Mouse (Mus musculus): Measurements from ENCODE around the gene Jph2.
A peak's percentile ranks its signal among the peaks of the same experiment; 100 is the strongest.
"Not testable (repeated sequence)": the region's sequence is repeated elsewhere in the genome, so short reads cannot be mapped to it uniquely, and the experiment has no call there.

The Jph2 gene

DNA sequence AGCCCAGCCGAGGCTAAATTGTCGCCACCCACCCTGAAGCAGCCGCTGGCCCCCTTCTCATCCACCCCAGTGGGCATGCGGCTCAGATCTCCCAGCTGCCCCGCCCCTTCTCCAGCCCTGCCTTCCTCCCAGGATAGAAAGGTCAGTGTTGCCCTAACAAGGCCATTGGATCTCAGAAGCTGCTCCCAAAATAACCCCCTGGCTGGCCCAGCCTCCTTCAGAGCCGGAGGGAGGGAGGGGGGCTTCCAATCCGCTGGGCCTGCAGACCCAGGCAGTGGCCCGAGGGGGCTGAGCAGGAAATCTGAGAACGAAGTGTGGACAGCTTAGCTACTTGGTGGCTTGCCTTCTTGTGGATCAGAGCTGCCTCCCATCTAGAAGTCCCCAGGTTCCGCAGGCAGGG, at the start of gene Jph2:
Gene Jph2 (minus strand): TSS at position 89 of the 400 bp plus-strand sequence.
- peak; percentile 13 to 35 for DNase-seq

DNA sequence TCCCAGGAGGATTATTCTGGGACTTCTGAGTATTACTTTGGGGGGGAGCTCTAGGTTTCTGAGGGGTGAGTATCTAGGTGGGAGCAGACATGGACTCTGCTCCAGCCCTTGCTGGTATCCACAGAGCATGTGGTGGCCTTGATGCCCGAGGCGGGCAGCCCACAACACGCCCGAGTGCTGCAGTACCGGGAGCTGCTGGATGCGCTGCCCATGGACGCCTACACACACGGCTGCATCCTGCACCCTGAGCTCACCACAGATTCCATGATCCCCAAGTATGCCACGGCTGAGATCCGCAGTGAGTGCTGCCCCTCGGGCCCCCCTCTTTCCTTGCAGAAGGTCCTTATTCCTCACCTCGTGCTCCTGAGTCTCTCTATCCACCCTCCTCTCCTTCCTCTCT, 49.6 kb upstream of the Jph2 start:
- no peak for DNase-seq

DNA sequence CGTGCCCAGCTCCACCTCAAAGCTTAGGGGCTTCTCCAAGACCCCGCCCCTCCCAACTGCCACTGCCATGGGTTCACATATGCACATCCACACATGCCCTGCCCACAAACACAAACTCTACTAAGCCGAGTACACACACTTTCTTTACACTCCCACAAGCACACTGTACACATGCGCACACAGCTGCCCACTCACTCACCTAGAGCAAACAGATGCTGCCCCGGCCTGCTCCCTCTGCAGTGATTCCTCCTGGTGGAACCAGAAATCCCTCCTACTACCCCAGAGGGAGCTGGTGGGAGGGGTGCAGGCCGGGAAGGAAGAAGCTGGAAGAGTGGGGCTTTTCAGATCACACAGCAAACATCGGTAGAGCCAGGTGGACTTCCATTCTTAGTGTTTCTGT, 46.2 kb upstream of the Jph2 start:
- no peak for DNase-seq

DNA sequence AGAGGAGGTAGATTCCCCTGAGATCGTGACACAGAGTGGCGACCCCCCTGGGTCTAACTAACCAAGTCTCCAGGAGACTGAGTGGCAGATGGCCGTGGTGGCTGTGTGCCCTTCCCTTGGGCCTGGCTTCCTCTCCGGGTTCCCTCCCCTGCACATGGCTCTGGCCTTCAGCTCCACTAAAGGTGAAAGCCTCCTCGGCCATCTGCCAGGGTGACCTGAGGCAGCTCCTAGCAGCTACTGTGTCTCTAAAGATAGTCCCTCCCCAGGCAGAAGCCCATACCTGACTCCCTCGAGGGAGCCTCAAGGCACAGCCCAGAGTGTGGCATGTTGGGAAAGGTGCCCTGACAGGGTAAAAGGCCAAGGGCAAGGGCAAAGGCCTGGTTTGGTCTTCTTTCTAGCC, 45.8 kb upstream of the Jph2 start:
- DNase-seq = no peak

DNA sequence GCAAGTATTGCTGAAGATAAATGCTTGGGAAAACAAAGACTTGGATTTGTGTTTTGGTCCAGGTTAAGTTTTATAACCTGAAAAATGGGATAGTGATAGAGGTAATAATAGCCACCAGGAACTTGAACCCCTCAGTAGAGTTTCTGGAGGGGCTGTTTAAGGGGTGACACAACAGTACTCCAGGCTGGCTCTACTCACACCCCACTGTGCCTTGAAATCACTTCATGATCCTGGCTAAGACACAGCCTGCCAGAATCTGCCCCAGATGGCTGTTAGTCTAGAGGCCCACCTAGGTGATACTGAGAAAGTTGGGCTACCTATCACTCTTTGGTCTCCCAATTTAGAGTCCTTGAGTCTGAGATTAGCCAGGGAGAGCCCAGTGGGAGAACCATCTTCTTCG, 41.7 kb upstream of the Jph2 start:
- DNase-seq = no peak

DNA sequence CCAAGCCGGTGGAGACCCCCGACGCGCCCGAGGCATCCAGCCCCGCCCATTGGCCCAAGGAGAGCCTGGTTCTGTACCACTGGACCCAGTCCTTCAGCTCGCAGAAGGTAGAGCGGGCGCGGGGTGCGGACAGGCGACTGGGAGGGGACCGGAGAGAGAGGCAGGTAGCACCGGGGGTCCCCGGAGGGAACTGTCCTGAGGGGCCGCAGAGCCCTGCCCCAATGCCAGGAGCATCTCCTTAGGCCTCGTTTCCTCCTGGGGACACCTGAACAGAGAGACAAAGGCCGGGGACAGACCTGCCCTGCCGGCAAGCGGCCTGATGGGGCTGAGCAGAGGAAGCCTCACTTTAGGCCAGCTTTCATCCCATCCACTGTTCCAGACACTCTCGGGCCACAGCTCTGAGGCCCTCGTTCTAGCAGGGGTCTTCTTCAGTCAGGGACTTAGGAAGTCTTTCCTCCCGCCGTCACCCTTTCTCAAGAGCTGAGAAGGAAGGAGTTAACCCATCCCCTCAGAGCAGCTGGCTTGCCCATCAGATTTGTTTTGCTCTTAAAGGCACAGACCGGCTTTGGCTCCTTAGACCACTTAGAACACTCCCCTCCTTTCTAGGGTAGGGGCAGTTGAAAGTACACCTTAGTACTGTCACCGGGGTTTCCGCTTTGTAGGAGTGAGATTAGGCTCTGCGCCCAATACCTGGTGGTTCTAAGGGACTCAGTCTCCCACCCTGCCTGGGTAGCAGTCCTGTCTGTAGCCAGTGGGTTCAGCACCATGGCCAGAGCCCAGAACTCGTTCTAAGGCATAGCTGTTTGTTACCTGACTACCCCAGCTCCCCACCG, 41.0 kb upstream of the Jph2 start:
- DNase-seq = peak in 1 of 2 experiments; percentile 76

DNA sequence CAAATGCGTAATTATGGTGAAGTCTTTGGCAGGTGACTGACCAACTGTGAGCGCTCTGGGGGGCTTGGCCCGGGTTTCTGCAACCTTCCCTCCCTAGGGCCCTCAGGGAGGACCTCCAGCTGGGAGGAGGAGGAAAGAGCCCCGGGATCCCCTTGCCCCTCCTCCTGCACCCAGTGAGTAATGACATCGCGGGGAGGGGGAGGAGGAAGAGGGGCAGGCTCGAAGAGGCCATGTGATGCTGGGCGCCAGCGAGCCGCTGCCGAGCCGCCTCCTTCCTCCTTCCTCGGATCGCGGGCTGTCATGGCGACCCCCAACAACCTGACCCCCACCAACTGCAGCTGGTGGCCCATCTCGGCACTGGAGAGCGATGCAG, 40.4 kb upstream of the Jph2 start, which contains the start of gene Gdap1l1:
Gene Gdap1l1 (plus strand): TSS at position 231 of the 373 bp plus-strand sequence.
- no peak for DNase-seq

DNA sequence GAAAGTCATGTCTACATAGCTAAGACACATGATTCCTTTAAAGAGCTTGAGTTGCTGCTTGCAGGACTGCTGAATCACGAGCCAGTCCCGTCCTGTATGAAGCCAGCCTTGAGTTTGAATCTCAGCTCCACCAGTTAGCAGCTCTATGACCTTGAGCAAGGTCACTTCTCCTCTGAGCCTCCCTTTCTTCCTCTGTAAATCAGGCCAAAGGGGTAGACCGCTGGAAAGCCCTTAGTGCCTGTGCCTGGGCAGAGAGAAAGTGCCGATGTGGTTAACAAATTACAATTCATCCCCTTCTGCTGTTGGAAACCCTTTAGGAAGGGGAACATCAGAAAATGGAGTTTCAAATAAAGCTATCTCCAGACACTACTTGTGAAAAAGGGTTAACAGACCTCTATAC, 40.0 kb upstream of the Jph2 start:
- DNase-seq = no peak

DNA sequence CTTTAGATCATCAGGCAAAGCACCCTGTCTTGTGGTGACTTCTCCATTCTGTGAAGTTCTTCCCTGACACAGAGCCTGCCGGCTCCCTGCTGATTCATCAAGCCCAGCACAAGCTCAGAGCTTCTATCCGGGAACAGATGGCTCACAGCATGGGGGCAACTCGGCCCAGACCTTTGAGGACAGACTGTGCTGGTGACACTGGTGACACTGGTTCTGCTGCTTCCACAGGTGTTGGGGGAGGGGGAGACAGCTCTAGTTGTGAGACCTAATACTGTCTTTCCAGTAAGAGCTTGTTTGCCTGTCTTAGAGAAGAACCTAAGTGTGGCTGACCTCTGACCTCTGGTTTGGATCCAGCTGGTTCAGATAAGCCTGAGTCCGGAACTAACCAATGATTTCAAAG, 36.2 kb upstream of the Jph2 start:
- DNase-seq = no peak

DNA sequence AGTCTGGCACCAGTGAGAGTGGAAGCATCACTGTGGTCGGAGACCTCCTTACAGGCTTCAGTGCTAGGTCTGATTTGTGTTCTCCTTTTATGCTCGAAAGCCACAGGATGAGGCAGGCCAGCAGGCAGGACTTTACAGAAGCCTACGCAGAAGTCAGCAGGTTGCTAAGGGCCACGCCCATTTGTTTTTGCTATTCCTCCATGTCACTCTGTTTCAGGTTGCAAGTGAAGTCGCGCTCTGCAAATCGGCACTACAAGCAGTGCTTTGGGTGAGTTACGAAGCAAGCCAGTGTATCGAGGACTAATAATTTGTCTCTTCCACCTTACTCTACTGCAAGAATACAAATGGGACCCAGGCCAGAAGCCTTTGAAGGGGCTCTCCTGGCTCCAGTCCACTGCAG, 33.5 kb upstream of the Jph2 start:
- no peak for DNase-seq

DNA sequence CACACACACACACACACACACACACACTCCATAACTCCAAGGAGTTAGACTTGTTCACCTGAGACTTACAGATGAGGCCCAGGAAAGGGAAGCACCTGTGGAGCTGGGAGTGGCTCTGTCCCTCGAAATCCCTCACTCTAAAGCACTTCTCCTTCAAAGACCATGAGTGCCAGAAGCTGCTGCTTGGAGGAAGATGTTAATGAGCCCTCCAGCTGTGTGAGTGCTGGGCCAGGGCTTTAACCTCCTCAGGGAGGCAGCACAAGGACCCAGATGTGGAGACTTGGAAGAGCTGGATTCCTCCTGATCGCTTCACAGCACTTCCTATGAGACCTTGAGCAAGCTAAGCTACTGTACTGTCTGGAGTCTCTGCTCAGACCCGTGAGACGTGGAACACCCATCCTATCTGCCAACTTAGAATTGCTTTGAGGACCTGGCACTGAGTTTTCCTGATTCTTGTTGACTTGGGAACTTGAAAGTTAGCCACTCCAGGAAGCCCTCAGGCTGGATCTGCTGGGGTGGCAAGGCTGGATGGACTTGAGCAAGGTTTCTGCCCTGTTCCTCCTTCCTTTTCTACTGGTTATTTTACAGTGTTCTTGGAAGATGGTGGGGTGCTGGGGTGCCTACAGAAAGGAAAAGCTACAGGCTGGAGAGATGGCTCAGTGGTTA, 30.7 kb upstream of the Jph2 start:
- no peak for DNase-seq

DNA sequence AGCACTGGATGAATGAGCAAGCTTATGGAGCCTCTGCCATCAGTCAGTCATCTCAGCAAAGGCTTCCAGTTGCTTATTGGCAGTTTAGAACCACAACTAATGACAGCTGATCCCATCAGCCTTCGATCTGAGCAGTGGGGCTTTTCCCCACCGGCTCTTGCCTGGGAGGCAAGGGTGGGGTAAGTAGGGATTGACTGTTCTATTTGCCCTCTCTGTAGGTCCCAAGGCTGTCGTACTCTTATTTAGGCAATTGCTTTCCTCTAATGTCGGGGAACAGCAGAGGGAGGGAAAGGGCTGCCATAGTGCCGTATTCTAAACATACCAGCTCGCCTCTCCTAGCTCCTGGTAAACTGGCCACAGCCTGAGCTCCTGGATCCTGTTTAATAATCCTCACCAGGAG, 26.8 kb upstream of the Jph2 start, which contains the start of gene Oser1:
Gene Oser1 (minus strand): TSS at position 101 of the 400 bp plus-strand sequence.
- DNase-seq = no peak

DNA sequence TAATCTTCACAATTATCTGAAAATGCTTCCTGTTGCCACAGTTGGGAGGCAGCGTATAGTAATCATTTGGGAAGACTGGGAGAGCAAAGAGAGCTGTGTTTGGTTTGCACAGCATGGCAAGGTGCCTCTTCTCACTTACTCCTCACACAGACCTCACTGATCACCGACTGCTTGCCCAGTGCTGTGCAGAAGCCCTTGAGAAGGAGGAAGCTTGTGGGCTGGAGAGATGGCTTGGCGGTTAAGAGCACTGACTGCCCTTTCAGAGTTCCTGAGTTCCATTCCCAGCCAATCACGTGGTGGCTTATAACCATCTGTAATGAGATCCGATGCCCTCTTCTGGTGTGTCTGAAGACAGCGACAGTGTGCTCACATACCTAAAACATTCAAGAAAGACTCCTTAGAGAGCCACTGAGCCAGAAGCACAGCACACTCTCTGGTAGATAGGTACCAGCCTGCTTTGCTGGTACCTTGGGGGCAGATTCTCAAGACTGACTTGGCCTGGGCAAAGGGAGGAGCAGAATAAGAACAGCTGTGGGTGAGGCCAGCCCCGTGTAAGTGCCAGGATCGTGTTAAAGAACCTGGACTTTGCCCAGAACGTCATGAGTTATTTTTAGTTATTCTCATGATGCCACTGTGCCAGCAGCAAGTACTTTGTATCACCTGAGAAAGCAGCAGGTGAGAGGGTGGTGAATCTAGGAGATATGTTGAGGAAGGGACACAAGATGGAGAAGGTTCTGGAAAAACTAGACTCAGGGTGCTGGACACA, 25.3 kb upstream of the Jph2 start:
- DNase-seq = peak; percentile 66 to 82

DNA sequence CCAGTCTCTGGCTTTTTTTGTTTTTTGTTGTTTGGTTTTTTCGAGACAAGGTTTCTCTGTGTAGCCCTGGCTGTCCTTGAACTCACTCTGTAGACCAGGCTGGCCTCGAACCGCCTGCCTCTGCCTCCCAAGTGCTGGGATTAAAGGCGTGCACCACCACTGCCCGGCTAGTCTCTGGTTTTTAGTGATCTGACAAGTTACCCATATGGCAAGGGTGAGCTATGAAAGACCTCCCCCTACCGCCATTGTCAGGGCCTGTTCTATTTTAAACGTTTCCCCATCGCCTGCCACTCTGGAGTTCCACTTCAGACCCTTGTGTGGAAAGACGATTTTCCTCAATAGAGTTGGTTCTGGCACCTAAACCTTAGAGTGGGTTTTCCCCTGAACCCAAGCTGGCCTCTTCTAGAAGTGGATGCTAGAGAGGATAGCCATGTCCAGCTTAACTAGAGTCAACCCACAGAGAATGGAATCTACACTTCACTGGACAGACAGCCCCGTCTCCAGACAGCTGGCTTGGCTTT, 22.6 kb upstream of the Jph2 start:
- no peak for DNase-seq

DNA sequence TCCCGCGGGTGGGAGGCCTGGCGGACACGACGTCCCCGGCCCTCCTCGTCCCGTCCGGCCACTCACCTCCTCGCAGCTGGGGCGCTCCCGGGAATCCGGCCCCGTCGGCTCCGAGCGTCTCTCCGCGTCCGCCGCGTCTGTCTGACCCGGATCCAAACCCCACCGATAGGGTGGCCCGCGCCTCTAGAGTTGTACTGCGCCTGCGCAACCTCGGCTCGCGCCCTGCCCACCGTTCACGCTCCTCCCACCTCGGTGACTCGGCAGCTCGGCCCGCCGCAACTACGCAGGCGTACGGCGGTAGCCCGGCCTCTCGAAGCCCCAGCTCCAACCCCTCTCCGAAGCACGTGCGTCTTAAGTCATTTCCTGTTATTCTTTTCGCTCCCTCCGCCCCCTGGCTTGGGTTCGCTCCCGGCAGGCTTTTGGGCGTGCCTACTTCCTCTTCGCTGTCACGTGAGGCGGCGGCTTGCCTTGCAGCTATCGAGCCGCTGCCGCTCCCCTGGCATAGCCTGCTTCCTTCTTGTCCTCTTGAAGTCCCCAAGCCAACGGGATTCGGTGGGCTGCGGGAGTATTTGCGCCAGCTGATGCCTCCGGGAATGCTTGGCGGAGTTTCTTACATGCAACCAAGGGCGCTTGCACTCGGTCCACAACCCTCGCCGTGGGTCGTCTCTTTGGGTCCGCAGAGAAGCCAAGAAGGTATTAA, 21.7 kb upstream of the Jph2 start:
- DNase-seq = peak; percentile 99

DNA sequence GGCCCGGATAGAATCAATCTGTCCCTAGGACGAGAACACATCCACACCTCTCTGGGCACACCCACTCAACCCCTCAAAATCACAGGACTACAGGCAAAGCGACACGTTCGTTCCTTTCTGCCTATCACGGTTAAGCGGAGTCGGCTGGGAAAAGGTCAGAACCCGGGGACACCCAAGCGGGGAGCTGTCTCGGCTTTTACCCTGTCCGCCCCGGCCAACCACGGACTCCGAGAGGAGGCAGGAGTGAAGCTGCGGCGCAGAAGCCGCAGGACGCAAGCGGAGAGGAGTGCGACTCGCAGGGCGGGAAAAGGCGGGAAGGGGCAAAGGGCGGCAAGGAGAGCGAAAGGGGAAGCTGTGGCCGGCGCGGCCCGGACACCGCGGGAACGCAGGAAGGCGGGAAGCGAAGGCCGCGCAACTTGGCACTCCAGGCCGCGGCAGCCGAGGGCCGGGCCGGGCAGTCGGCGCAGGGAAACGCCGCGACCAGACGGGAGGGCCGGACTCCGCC, 21.1 kb upstream of the Jph2 start:
- peak; percentile 56 to 76 for DNase-seq

DNA sequence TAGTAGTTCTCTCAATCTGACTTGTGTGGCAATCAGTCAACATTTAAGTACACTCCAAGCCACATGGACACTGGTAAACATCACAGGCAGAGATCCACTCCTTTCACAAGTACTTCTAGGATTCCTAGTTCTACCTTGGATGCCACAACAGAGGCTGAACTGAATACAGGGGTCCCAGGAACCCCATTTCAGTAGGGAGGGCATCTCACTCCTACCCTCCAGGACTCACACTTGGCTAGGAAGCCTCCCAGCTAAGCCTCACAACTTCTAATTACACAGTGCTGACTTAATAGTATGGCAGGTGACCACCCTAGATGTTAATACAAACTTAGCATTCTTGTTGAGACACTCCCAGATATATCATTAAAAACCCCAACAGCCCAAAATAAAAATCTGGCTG, 20.0 kb upstream of the Jph2 start:
- no peak for DNase-seq

DNA sequence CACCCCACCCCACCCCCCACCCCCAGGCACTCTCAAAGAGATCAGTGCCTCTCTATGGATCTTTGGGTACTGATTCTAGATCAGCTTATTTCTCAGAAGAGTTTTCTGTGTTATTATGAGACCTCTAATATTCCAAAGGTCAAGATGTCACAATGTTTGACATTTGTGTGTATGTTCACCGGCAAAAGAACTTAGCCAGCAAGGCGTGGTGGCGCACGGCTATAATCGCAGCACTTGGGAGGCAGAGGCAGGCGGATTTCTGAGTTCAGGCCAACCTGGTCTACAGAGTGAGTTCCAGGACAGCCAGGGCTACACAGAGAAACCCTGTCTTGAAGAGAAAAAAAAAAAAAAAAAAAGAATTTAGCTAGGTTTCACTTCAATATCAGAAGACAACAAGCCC, 19.2 kb upstream of the Jph2 start:
- DNase-seq = no peak

DNA sequence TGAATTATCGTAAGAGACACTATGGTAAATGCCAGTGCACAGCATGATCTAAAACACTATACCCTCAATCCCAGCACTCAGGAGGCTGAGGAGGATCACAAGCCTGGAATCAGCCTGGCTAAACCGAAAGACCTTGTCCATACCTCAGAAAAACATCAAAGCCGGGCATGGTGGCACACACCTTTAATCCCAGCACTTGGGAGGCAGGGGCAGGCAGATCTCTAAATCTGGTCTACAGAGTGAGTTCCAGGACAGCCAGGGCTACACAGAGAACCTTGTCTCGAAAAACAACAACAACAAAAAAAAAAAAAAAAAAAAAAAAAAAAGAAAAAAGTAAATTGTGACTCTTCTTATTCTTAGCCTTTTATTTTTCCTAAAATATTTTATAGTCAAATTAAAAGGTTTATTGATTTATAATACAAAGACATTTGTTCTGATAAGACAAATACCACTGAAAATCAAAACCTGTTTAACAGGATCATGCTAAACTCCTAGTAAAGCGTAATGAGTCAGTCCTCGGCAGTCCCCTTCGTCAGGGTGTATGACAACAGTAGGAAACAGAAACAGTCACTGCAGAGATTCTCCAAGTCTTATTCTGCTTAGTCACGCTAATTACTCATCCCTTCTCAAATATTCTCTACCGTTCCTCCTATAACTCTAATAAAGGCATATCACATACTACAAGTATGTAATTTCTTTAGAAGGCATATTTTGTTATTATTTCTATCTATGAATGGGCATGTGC, 15.2 kb upstream of the Jph2 start:
- DNase-seq = no peak

DNA sequence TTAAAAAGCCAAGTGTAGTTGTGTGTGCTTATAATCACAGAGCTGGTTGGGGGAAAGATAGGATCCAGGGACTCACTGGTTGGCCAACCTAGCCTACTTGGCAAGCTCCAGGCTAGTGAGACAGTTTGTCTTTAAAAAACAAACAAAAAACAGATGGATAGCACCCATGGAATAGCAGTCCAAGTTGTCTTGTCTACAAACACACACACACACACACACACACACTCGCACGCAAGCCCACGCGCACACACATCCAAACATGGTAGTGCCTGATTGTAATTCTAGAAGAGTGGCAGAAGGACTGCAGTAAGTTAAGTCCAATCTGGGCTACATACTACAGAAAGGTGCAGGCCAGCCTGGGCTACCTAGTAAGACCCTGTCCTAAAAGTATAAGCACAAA, 14.6 kb upstream of the Jph2 start:
- DNase-seq = no peak

DNA sequence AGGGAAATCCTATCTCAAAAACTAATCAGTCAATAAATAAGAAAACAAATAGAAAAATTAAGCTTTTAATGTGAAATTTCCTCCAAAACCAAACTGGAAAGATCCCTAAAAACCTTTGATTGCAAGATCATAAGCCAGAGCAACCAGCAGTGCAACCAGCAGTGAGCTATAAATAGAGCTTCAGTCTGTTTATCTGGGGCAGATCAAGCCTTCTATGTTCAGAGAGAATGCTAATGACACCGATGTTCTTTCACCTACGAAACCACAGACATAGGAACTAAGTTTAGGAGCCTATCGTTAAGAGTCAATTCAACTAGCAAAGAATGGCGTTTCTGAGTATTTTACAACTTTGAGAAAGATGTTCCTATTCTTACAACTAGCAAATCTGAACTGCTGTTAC, 14.0 kb upstream of the Jph2 start:
- no peak for DNase-seq

DNA sequence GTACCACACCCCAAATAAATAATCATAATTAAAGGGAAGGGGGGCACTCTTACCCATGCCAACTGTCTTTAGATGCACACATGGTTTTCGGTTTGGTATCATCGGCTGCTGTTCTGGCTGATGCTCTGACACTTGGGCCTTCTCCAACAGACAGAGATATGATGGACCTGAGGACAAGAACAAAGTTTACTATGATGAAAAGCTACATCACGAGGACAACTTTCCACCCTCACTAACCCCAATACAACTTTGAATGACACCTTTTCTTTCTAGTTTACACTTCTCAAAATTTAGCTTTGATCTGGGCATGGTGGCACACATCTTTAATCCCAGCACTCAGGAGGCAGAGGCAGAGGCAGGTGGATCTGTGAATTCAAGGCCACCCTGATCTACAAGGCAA, 13.6 kb upstream of the Jph2 start:
- DNase-seq = not testable (repeated sequence)
